In genomic region chr10:79587061-79587751, GRCm38 (mm10) we compare ENCODE assay signal across 22 mouse cellular contexts. TPM values are rescaled to one million over a fixed set of nuclear protein-coding genes. Genes with fewer than 3 reads are reported as not detected.
"Had no signal": no experiment of that assay in that cellular context is flagged by ENCODE, and none has a peak within 500 bp of the region (broad histone marks: within the 10 kb centered on the region; RNA-seq: fewer than 3 reads in every experiment).

Theg (minus strand) TSS chr10:79587331.

- ATAC-seq: lung, postnatal 0 days; midbrain, embryonic 15.5 days had no signal

- H3K4me2 ChIP-seq: limb, embryonic 12.5 days; midbrain, embryonic 15.5 days; neural tube, embryonic 13.5 days had no signal

- H3K4me1 ChIP-seq: limb, embryonic 12.5 days; midbrain, embryonic 10.5 days; midbrain, embryonic 15.5 days; neural tube, embryonic 13.5 days had no signal

- H3K4me3 ChIP-seq: left cerebral cortex, adult 2 months; limb, embryonic 12.5 days; midbrain, embryonic 10.5 days; midbrain, embryonic 15.5 days; neural tube, embryonic 13.5 days had no signal

- H3K9ac ChIP-seq: limb, embryonic 12.5 days; liver, embryonic 14.5 days; midbrain, embryonic 15.5 days; neural tube, embryonic 13.5 days had no signal

- H3K27ac ChIP-seq: left cerebral cortex, adult 2 months; limb, embryonic 12.5 days; liver, embryonic 14.5 days; midbrain, embryonic 10.5 days; midbrain, embryonic 15.5 days; neural tube, embryonic 13.5 days had no signal

- H3K27me3 ChIP-seq: midbrain, embryonic 15.5 days; neural tube, embryonic 13.5 days had no signal

- DNase-seq: kidney, adult 18-20 months; kidney, postnatal 14 days; liver; lung, adult 2 months; lung, postnatal 4 days; retina, postnatal 1 day; right cerebral cortex, postnatal 25 days; thymus, adult 2 months; thymus, postnatal 4 days had no signal

- H3K36me3 ChIP-seq: limb, embryonic 12.5 days; midbrain, embryonic 10.5 days; midbrain, embryonic 15.5 days; neural tube, embryonic 13.5 days had no signal

- H3K9me3 ChIP-seq: limb, embryonic 12.5 days; midbrain, embryonic 10.5 days; midbrain, embryonic 15.5 days; neural tube, embryonic 13.5 days had no signal

RNA-seq across cellular contexts. Expression of gene Theg, which starts in this region (rescaled TPM):
- total RNA-seq: layer of hippocampus, postnatal 14 days; megakaryocyte, adult 5-6 weeks had no signal
- polyA plus RNA-seq: kidney, embryonic 14.5 days; large intestine, adult 2 months; limb, embryonic 12.5 days; liver, embryonic 14.5 days; lung, adult 2 months; lung, postnatal 0 days; midbrain, embryonic 10.5 days; midbrain, embryonic 15.5 days; neural tube, embryonic 13.5 days; small intestine, adult 2 months; stomach, embryonic 16.5 days; thymus, adult 2 months had no signal
